Mouse (Mus musculus): ENCODE results near the gene Gm43191. TPM values are rescaled to one million over a fixed set of nuclear protein-coding genes. Genes with fewer than 3 reads are reported as not detected.

Gm43191 gene
- total RNA-seq, 2 experiments from 2014 or later: not detected

- Histone ChIP-seq H3K4me3 (no peak overlapping the region), H3K27ac (peak overlapping the region; percentile 78)
- TF ChIP-seq CTCF (IDR thresholded peaks at IDR 0.05): no peak
- intact Hi-C loops (cut with DNase I): no loop called here
- DNase-seq: no peak
These were observed 43.2 kb downstream of the Gm43191 start for GRCm38 (mm10) chr3:116637693-116638476.

- DNase-seq: no peak
- Histone ChIP-seq H3K4me3 (no peak overlapping the region), H3K27ac (peak overlapping the region; percentile 62)
- intact Hi-C loops (cut with DNase I): no loop called here
- no peak for TF ChIP-seq CTCF (IDR thresholded peaks at IDR 0.05)
These were observed 45.3 kb downstream of the Gm43191 start for GRCm38 (mm10) chr3:116635799-116636198.

- no peak for TF ChIP-seq CTCF (IDR thresholded peaks at IDR 0.05)
- DNase-seq: no peak
- Histone ChIP-seq H3K27ac (no peak overlapping the region), H3K4me3 (no peak overlapping the region)
- intact Hi-C loops (cut with DNase I): no loop called here
These were observed 46.2 kb downstream of the Gm43191 start for GRCm38 (mm10) chr3:116634853-116635252.

GRCm38 (mm10) chr3:116634091-116634490 is 47.0 kb downstream of the Gm43191 start:
- no peak for DNase-seq
- intact Hi-C loops (cut with DNase I): no loop called here
- TF ChIP-seq CTCF (IDR thresholded peaks at IDR 0.05): no peak
- Histone ChIP-seq H3K27ac (no peak overlapping the region), H3K4me3 (no peak overlapping the region)

GRCm38 (mm10) chr3:116632971-116633370 is 48.1 kb downstream of the Gm43191 start:
- H3K4me3 ChIP-seq: no peak overlapping the region
- no peak overlapping the region for H3K27ac ChIP-seq
- no peak for TF ChIP-seq CTCF (IDR thresholded peaks at IDR 0.05)
- intact Hi-C loops (cut with DNase I): no loop called here
- DNase-seq: no peak

- no peak for TF ChIP-seq CTCF (IDR thresholded peaks at IDR 0.05)
- no peak for DNase-seq
- no peak overlapping the region for H3K27ac ChIP-seq
- H3K4me3 ChIP-seq: no peak overlapping the region
- intact Hi-C loops (cut with DNase I): no loop called here
These were observed 49.6 kb downstream of the Gm43191 start for GRCm38 (mm10) chr3:116631459-116631858.

- no peak for TF ChIP-seq CTCF (IDR thresholded peaks at IDR 0.05)
- intact Hi-C loops (cut with DNase I): no loop called here
- Histone ChIP-seq H3K27ac (no peak overlapping the region), H3K4me3 (no peak overlapping the region)
- DNase-seq: no peak
These were observed 58.4 kb downstream of the Gm43191 start for GRCm38 (mm10) chr3:116622641-116623040.

- Histone ChIP-seq H3K27ac (no peak overlapping the region), H3K4me3 (no peak overlapping the region)
- DNase-seq: no peak
- intact Hi-C loops (cut with DNase I): no loop called here
- no peak for TF ChIP-seq CTCF (IDR thresholded peaks at IDR 0.05)
These were observed 60.3 kb downstream of the Gm43191 start for GRCm38 (mm10) chr3:116620636-116621370.

GRCm38 (mm10) chr3:116618855-116619254 is 62.2 kb downstream of the Gm43191 start:
- intact Hi-C loops (cut with DNase I): no loop called here
- DNase-seq: no peak
- TF ChIP-seq CTCF (IDR thresholded peaks at IDR 0.05): no peak
- Histone ChIP-seq H3K27ac (no peak overlapping the region), H3K4me3 (no peak overlapping the region)

- H3K4me3 ChIP-seq: no peak overlapping the region
- no peak for TF ChIP-seq CTCF (IDR thresholded peaks at IDR 0.05)
- no peak overlapping the region; the same call in 1 of the 2 replicates for H3K27ac ChIP-seq
- intact Hi-C loops (cut with DNase I): no loop called here
- DNase-seq: no peak
These were observed 65.6 kb downstream of the Gm43191 start for GRCm38 (mm10) chr3:116615318-116616068.

GRCm38 (mm10) chr3:116614295-116614892 is 66.7 kb downstream of the Gm43191 start, which contains the start of gene Trmt13:
Gene Trmt13, minus strand, starts transcription at chr3:116614587.
- intact Hi-C loops (cut with DNase I): no loop called here
- TF ChIP-seq CTCF (IDR thresholded peaks at IDR 0.05): no peak
- H3K27ac ChIP-seq: peak within 1 kb of the TSS; percentile 63

GRCm38 (mm10) chr3:116604570-116604969 is 76.5 kb downstream of the Gm43191 start:
- H3K27ac ChIP-seq: no peak overlapping the region
- no peak for TF ChIP-seq CTCF (IDR thresholded peaks at IDR 0.05)
- DNase-seq: no peak
- intact Hi-C loops (cut with DNase I): no loop called here
- H3K4me3 ChIP-seq: no peak overlapping the region

More at GRCm38 (mm10) chr3:116614295-116614892, 66.7 kb downstream of the Gm43191 start, which contains the start of gene Trmt13:
- DNase-seq: no peak
- peak within 1 kb of the TSS; percentile 36 for H3K4me3 ChIP-seq
